Mouse (Mus musculus) kidney, embryonic 16.5 days (tissue): Measurements from ENCODE around the gene Cnot4. TPM values are rescaled to one million over a fixed set of nuclear protein-coding genes. Genes with fewer than 3 reads are reported as not detected.

Experiments
- ATAC-seq: fragments of 200-750 bp; cut with Nextera tagmentation; 2 replicates; pipeline ENCODE4 v1.8.0; 2017; ENCODE audit warnings: moderate TSS enrichment; ENCODE audit not compliant: low FRiP score, low TSS enrichment
- H3K27ac ChIP-seq: fragments of 300-500 bp; sonication (generic); 2 replicates; pipeline ENCODE4 v1.5.1; 2014; ENCODE audit warnings: low read length
- H3K27me3 ChIP-seq: fragments of 300-500 bp; sonication (generic); 2 replicates; pipeline ENCODE4 v1.6.1; 2014; ENCODE audit warnings: low read length, control low read depth, mixed read lengths; ENCODE audit not compliant: insufficient read depth
- H3K36me3 ChIP-seq: fragments of 300-500 bp; sonication (generic); 2 replicates; pipeline ENCODE4 v1.6.1; 2014; ENCODE audit warnings: low read length, control low read depth, mixed read lengths; ENCODE audit not compliant: insufficient read depth
- H3K4me1 ChIP-seq: fragments of 300-500 bp; sonication (generic); 2 replicates; pipeline ENCODE4 v1.6.1; 2014; ENCODE audit warnings: low read length, control low read depth, mixed read lengths; ENCODE audit not compliant: insufficient read depth
- H3K4me2 ChIP-seq: fragments of 300-500 bp; sonication (generic); replicated peaks from 2 replicates; pipeline ENCODE4 v1.6.1; 2014; ENCODE audit warnings: low read depth, low read length
- H3K4me3 ChIP-seq: fragments of 300-500 bp; sonication (generic); 2 replicates; pipeline ENCODE4 v1.5.1; 2014; ENCODE audit warnings: mild to moderate bottlenecking, low read length
- H3K9ac ChIP-seq: fragments of 300-500 bp; sonication (generic); replicated peaks from 2 replicates; pipeline ENCODE4 v1.6.1; 2014; ENCODE audit warnings: low read length
- H3K9me3 ChIP-seq: fragments of 300-500 bp; sonication (generic); 2 replicates; pipeline ENCODE4 v1.6.1; 2016; ENCODE audit warnings: low read length, control low read depth
- WGBS: fragments of 180-500 bp; shearing (Covaris S2); extraction: QIAGEN DNeasy Blood & Tissue Kit; methylation state at CpG from one replicate; pipeline ENCODE4 v1.1.7; 2014; 5-methylcytosine and 5-hydroxymethylcytosine counted together
- polyA plus RNA-seq: library from polyadenylated mRNA; unstranded; fragments of >200 nt; fragmentation: Nextera tagmentation; extraction: Ambion mirVana; gene quantifications from 2 replicates; pipeline ENCODE4 v1.2.1, GENCODE M21; 2015

Gene Cnot4
- polyA plus RNA-seq, 1 experiment from 2014 or later, result 23.1 TPM

GRCm38 (mm10) chr6:34979291-34979690 is 154.2 kb downstream of the Cnot4 start:
- Histone ChIP-seq H3K4me1 (no peaks in the 10 kb centered on the region), H3K4me3 (no peak overlapping the region), H3K4me2 (no peak overlapping the region), H3K9me3 (no peaks in the 10 kb centered on the region), H3K9ac (no peak overlapping the region), H3K36me3 (no peaks in the 10 kb centered on the region), H3K27ac (no peak overlapping the region), H3K27me3 (no peaks in the 10 kb centered on the region)
- 72% methylated on average over 3 of the region's 3 CpGs for WGBS
- ATAC-seq, result no peak

Other genes with a start within 250 kb of the Cnot4 start
- gene Wdr91, start 222.8 kb downstream of the Cnot4 start, polyA plus RNA-seq, result 11.2 and 11.3 TPM in 2 replicates
- not detected in 2 replicates for gene Stra8, start 213.6 kb downstream of the Cnot4 start, polyA plus RNA-seq
- gene Slc23a4, start 145.3 kb downstream of the Cnot4 start, polyA plus RNA-seq, result 0.27 and 0.35 TPM in 2 replicates
- gene Nup205, start 43.7 kb upstream of the Cnot4 start, polyA plus RNA-seq, result 36.6 and 41.1 TPM in 2 replicates
- 0.23 and 0.41 TPM in 2 replicates for gene Slc13a4, start 174.4 kb upstream of the Cnot4 start, polyA plus RNA-seq
- 0.18 and 0.45 TPM in 2 replicates for gene Fam180a, start 192.4 kb upstream of the Cnot4 start, polyA plus RNA-seq